Mouse (Mus musculus): ENCODE data around the gene Olfr497. TPM values are rescaled to one million over a fixed set of nuclear protein-coding genes. Genes with fewer than 3 reads are reported as not detected.

Olfr497 gene
- total RNA-seq (2021): not detected
- long read RNA-seq, experiment 1: 0 reads
- long read RNA-seq, experiment 2: 0 reads

GRCm38 (mm10) chr7:108420121-108420520 is at the start of gene Olfr497:
Olfr497 (plus strand) TSS chr7:108420421.
- DNase-seq (ENCODE audit: low spot score in 2 of 2): no peak

GRCm38 (mm10) chr7:108392867-108393266 is 27.4 kb upstream of the Olfr497 start, which contains the start of gene Olfr495:
Olfr495 (plus strand) TSS chr7:108393167.
- DNase-seq (ENCODE audit: low spot score in 2 of 2): no peak

DNA sequence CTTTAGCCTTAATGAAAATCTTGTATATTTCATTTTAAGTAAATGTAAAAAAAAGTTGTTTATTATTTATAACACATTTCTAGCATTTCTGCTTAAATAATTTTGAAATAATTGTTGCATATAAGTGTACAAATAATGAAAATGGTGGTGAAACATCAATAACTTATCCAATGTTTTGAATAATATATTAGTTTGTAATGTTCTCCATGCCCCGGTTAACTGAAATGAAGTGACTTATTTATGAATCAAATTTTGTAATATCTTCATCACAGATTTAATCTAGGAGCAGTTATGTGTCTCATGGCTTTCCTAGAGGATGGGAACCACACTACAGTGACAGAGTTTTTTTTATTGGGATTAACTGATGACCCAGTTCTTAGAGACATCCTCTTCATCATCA is 44.8 kb downstream of the Olfr497 start, which contains the start of gene Olfr498:
TSS of gene Olfr498 (plus strand) at position 301 of the 400 bp plus-strand sequence.
- no peak for DNase-seq (ENCODE audit: low spot score in 2 of 2)

Other genes starting within 250 kb of the Olfr497 start
- gene Olfr486, start 247.7 kb upstream of the Olfr497 start, total RNA-seq (2021): not detected
- not detected for gene Olfr487, start 205.8 kb upstream of the Olfr497 start, total RNA-seq (2021)
- gene Olfr488, start 162.1 kb upstream of the Olfr497 start, total RNA-seq (2021): not detected
- not detected for gene Olfr490, start 131.5 kb upstream of the Olfr497 start, total RNA-seq (2021)
- not detected for gene Olfr491, start 107.0 kb upstream of the Olfr497 start, total RNA-seq (2021)
- gene Olfr492, start 96.7 kb upstream of the Olfr497 start, total RNA-seq (2021): not detected
- gene Olfr493, start 73.4 kb upstream of the Olfr497 start, total RNA-seq (2021): not detected
- not detected for gene Olfr494, start 55.1 kb upstream of the Olfr497 start, total RNA-seq (2021)
- not detected for gene Olfr495, start 27.3 kb upstream of the Olfr497 start, total RNA-seq (2021)
- not detected for gene Olfr498, start 44.9 kb downstream of the Olfr497 start, total RNA-seq (2021)
- gene Olfr502, start 104.6 kb downstream of the Olfr497 start, total RNA-seq (2021): not detected
- not detected for gene Olfr503, start 124.1 kb downstream of the Olfr497 start, total RNA-seq (2021)
- gene Olfr504, start 145.4 kb downstream of the Olfr497 start, total RNA-seq (2021): not detected
- gene Olfr506, start 190.4 kb downstream of the Olfr497 start, total RNA-seq (2021): not detected
- gene Olfr507, start 201.4 kb downstream of the Olfr497 start, total RNA-seq (2021): not detected
- gene Olfr508, start 209.6 kb downstream of the Olfr497 start, total RNA-seq (2021): not detected
- not detected for gene Olfr509, start 231.5 kb downstream of the Olfr497 start, total RNA-seq (2021)
- gene Olfr510, start 246.0 kb downstream of the Olfr497 start, total RNA-seq (2021): not detected